Mouse (Mus musculus) layer of hippocampus, postnatal 25 days (tissue): ENCODE results near the gene Slc4a2. TPM values are rescaled to one million over a fixed set of nuclear protein-coding genes. Genes with fewer than 3 reads are reported as not detected.

Experiments
- DNase-seq, 2 experiments: peaks; one replicate each; pipeline ENCODE4 v3.0.0; 2022; ENCODE audit warnings: mixed read lengths in 2 of 2, low spot score in 1 of 2; ENCODE audit errors: extremely low spot score in 1 of 2
- total RNA-seq, 2 experiments: library from RNA; stranded (reverse); gene quantifications; 2 replicates each; pipeline ENCODE4 v1.2.3; 2021

Gene Slc4a2
- total RNA-seq, 2 experiments from 2014 or later = 31.7 to 34.4 TPM

- DNase-seq = no peak
Measured at GRCm38 (mm10) chr5:24453283-24453984, 29.8 kb downstream of the Slc4a2 start.

- no peak for DNase-seq
Measured at GRCm38 (mm10) chr5:24453985-24454303, 30.3 kb downstream of the Slc4a2 start.

GRCm38 (mm10) chr5:24455076-24455475 lies 31.4 kb downstream of the Slc4a2 start:
- DNase-seq = no peak

GRCm38 (mm10) chr5:24455613-24456012 lies 32.0 kb downstream of the Slc4a2 start:
- no peak for DNase-seq

GRCm38 (mm10) chr5:24466762-24467161 lies 43.1 kb downstream of the Slc4a2 start:
- no peak for DNase-seq

GRCm38 (mm10) chr5:24470600-24470999 lies 47.0 kb downstream of the Slc4a2 start:
- peak in 1 of 2 experiments; percentile 80 for DNase-seq

- no peak for DNase-seq
Measured at GRCm38 (mm10) chr5:24472884-24473619, 49.4 kb downstream of the Slc4a2 start.

GRCm38 (mm10) chr5:24474025-24474722 lies 50.5 kb downstream of the Slc4a2 start:
- DNase-seq = no peak

GRCm38 (mm10) chr5:24474723-24475261 lies 51.2 kb downstream of the Slc4a2 start:
- peak; percentile 49 to 60 for DNase-seq

GRCm38 (mm10) chr5:24475476-24476241 lies 52.0 kb downstream of the Slc4a2 start:
- DNase-seq = no peak

- DNase-seq = no peak
Measured at GRCm38 (mm10) chr5:24477909-24478308, 54.3 kb downstream of the Slc4a2 start.

GRCm38 (mm10) chr5:24481647-24482046 lies 58.0 kb downstream of the Slc4a2 start:
- peak; percentile 51 to 77 for DNase-seq

- DNase-seq = no peak
Measured at GRCm38 (mm10) chr5:24482247-24483079, 58.8 kb downstream of the Slc4a2 start.

- peak in 1 of 2 experiments; percentile 36 for DNase-seq
Measured at GRCm38 (mm10) chr5:24483326-24483725, 59.7 kb downstream of the Slc4a2 start.

- no peak for DNase-seq
Measured at GRCm38 (mm10) chr5:24484963-24485362, 61.3 kb downstream of the Slc4a2 start.

GRCm38 (mm10) chr5:24486097-24486496 lies 62.5 kb downstream of the Slc4a2 start:
- peak; percentile 88 to 98 for DNase-seq

- DNase-seq = no peak
Measured at GRCm38 (mm10) chr5:24486738-24487137, 63.1 kb downstream of the Slc4a2 start.

- no peak for DNase-seq
Measured at GRCm38 (mm10) chr5:24490413-24490920, 66.8 kb downstream of the Slc4a2 start.
